Mouse (Mus musculus): ENCODE measurements around the gene Ppfia3.

GRCm38 (mm10) chr7:45299752-45300151 is 67.1 kb downstream of the Ppfia3 start:
- TF ChIP-seq MAFK (IDR thresholded peaks at IDR 0.05; ENCODE audit: insufficient read depth, low read depth, low read length): no peak
- TF ChIP-seq CHD2 (IDR thresholded peaks at IDR 0.05; ENCODE audit: low read depth, low read length): no peak
- no peak for TF ChIP-seq HCFC1 (IDR thresholded peaks at IDR 0.05; ENCODE audit: borderline replicate concordance, insufficient read depth, low read length)
- TF ChIP-seq ZNF384 (IDR thresholded peaks at IDR 0.05; ENCODE audit: low read depth, low read length): no peak
